Mouse (Mus musculus): ENCODE measurements around the gene Gm49396.
A peak's percentile ranks its signal among the peaks of the same experiment; 100 is the strongest.

Gene Gm49396

DNA sequence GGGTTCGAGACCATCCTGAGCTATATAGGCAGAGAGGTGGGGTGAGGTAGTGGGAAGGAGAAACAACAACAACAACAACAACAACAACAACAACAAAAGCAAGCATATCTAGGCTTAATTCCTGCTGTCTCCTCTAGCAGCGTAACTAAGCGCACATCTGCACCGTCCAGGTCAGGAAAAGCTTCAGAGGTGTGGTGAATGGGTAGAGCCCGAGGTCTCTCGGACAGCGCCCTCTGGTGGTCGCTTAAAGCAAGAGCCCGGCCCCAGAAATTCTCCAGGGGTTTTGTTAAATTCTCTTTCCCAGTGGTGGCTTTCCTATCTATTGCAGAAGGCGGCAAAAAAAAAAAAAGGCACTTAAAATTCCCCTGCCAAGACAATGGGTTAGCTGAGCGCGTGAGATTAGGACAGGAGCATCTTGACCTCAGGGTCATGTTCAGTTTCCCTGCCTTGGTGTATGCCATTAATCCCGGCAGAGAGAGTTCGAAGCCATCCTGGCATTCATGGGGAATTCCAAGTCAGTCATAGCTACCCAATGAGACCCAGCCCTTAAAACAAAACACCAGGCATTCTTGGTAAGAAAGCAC lies 50.5 kb downstream of the Gm49396 start:
- DNase-seq = peak; percentile 69

GRCm38 (mm10) chr7:30614454-30614853 lies 51.3 kb downstream of the Gm49396 start:
- DNase-seq = no peak

GRCm38 (mm10) chr7:30615049-30615760 lies 52.1 kb downstream of the Gm49396 start:
- DNase-seq = peak; percentile 30

Measured in liver (tissue).